Mouse (Mus musculus) G1E-ER4 (cell line): ENCODE data around the gene Hoxa6. TPM values are rescaled to one million over a fixed set of nuclear protein-coding genes. Genes with fewer than 3 reads are reported as not detected.

Source experiments
- GATA1 ChIP-seq: IDR thresholded peaks from one replicate; pipeline ENCODE4 v1.8.0; 2012; ENCODE audit warnings: low read length, inconsistent platforms
- polyA plus RNA-seq: library from polyadenylated mRNA; stranded (reverse); fragments of >175 nt; gene quantifications from 2 replicates; pipeline ENCODE4 v1.2.3, GENCODE M21; 2012

Hoxa6 gene
- polyA plus RNA-seq, 1 experiment, result not detected

GRCm38 (mm10) chr6:52245040-52245756 is 36.7 kb upstream of the Hoxa6 start:
- TF ChIP-seq GATA1, result no peak

- no peak for TF ChIP-seq GATA1
Observed at GRCm38 (mm10) chr6:52244471-52245039, 36.0 kb upstream of the Hoxa6 start.

GRCm38 (mm10) chr6:52243681-52244121 is 35.2 kb upstream of the Hoxa6 start:
- no peak for TF ChIP-seq GATA1

GRCm38 (mm10) chr6:52242801-52243332 is 34.3 kb upstream of the Hoxa6 start:
- TF ChIP-seq GATA1, result no peak

GRCm38 (mm10) chr6:52241001-52241621 is 32.6 kb upstream of the Hoxa6 start:
- TF ChIP-seq GATA1, result no peak

- TF ChIP-seq GATA1, result no peak
Observed at GRCm38 (mm10) chr6:52240389-52241000, 32.0 kb upstream of the Hoxa6 start, which contains the start of gene Hoxa10. Gene Hoxa10, minus strand, starts transcription at chr6:52240854.

GRCm38 (mm10) chr6:52239625-52240388 is 31.3 kb upstream of the Hoxa6 start:
- TF ChIP-seq GATA1, result no peak

GRCm38 (mm10) chr6:52238976-52239375 is 30.5 kb upstream of the Hoxa6 start:
- TF ChIP-seq GATA1, result no peak

- no peak for TF ChIP-seq GATA1
Observed at GRCm38 (mm10) chr6:52238155-52238545, 29.6 kb upstream of the Hoxa6 start.

GRCm38 (mm10) chr6:52237346-52238154 is 29.0 kb upstream of the Hoxa6 start:
- TF ChIP-seq GATA1, result no peak

GRCm38 (mm10) chr6:52236806-52237205 is 28.3 kb upstream of the Hoxa6 start:
- TF ChIP-seq GATA1, result no peak

- TF ChIP-seq GATA1, result no peak
Observed at GRCm38 (mm10) chr6:52235866-52236265, 27.3 kb upstream of the Hoxa6 start.

GRCm38 (mm10) chr6:52235267-52235666 is 26.7 kb upstream of the Hoxa6 start:
- TF ChIP-seq GATA1, result no peak

GRCm38 (mm10) chr6:52234428-52235140 is 26.1 kb upstream of the Hoxa6 start:
- TF ChIP-seq GATA1, result no peak
